Mouse (Mus musculus) liver, postnatal 0 days (tissue): ENCODE data around the gene C4b.
A peak's percentile ranks its signal among the peaks of the same experiment; 100 is the strongest.

Experiments
- CTCF ChIP-seq: sonication (generic); IDR thresholded peaks from 2 replicates; pipeline ENCODE4 v1.5.1; 2016; ENCODE audit warnings: antibody characterized with exemption, low read depth
- EP300 ChIP-seq: IDR thresholded peaks from 2 replicates; pipeline ENCODE4 v1.6.1; 2016; ENCODE audit warnings: antibody characterized with exemption, low read depth, mild to moderate bottlenecking

- TF ChIP-seq CTCF (no peak), EP300 (peak; percentile 67; the same call in 1 of the 2 replicates)
Observed at GRCm38 (mm10) chr17:34727887-34728286, 15.8 kb downstream of the C4b start.
